Mouse (Mus musculus): ENCODE measurements at regions not wholly inside any gene's neighbourhood (a gene's known extent, or its start where the extent isn't known, plus 50 kb on each side); places are given as distances from the start of the nearest gene placed in this dataset.
A peak's percentile ranks its signal among the peaks of the same experiment; 100 is the strongest.

DNA sequence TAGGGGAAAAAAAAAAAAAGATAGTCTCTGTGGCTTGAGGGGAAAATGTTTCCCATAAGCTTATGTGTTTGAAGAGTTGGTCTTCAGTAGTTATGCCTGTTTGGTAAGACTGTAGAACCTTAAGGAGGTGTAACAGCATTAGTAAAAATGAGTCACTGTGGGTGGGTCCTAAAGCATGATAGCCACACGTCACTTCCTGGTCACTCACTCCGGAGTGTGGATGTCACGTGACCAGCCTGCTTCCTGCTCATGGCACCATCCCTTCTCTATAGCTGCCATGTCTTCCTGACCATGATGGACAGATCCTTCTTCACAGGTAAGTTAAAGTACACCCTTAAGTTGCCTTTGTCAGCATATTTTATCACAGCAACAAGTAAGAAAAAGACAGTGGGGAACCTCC is 170.0 kb upstream of the Pitrm1 start:
- no peak for DNase-seq (ENCODE audit: low read depth, low spot score)

DNA sequence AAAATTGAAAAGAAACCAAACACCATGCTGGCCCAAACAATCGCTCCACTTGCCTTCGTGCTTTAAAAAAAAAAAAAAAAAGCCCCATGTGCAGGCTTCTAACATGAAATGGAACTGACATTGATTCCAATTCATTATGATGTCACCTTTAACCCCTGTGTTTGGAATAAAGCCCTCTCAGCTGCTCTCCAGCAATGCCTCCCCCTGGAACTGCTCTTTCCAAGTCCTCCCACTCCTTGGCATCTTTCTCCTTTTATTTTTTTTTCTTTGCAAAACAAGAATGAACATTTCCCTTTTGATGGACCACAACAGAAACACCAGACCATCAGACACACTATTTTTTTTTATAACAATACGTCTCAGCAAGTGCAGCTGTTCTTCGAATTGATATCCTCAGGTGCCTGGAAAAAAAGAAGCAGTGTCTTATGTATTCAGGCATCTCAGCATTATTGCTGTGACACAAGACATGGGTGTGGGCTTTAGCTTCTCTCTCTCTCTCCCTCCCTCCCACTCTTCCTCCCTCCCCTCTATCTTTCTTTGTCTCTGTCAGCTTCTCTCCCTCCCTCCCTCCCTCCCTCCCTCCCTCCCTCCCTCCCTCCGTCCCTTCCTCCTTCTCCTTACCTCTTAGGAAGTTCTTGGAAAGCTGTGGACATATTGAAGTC is 152.3 kb upstream of the Pitrm1 start:
- DNase-seq (ENCODE audit: low read depth, low spot score): no peak

DNA sequence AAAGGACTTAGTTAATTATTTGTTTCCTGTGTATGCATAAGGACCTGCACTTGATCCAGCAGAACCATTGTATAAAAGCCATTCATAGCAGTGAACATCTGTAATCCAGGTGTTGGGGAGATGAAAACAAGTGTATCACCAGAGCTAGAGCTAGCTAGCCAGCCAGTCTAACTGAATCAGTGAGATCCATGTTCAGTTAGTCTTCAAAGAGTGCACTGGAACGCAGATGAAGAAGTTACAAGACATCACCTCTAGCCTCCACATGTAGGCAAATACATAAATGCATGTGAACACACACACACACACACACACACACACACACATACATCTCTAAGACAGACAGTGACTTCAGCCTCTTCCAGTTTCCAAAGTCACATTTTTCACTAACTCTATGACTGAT is 150.3 kb upstream of the Pitrm1 start:
- DNase-seq (ENCODE audit: low read depth, low spot score): no peak

DNA sequence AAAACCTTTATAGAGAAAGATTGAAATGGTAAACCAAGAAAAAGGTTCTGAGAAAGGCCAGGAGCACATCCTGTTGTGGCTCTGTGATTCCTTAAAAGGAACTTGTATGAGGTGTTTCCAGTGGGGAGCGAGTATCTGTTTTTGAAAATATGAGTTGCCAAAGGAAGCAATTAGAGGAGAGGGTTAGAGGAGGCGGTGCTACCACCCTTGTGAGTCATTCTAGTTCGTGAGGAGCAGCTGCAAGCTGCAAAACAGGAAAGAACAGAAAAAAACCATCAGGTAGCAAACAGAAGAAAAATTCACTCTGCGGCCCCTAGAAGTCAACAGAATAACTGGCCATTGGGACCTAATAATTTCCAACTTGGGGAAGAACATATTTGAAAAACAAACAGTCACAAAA is 116.1 kb upstream of the Pitrm1 start:
- DNase-seq (ENCODE audit: low read depth, low spot score): no peak

DNA sequence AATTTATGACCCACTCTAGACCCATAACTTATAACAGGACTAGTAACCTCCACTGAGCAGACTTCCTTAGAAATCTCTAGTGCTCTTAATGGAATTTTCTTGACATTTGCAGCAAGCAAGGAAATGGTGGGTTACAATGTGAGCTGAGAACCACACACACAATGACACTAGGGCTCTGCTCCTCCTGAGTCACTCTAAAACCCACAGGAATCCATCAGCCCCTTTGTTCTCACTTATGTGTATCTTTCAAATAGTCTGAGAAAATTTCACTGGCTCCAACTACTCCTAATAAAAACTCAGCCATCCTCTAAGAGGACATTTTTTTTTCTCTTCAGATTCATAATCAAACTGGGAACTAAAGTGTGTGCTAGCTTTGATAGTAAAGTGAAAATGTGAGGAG is 101.0 kb upstream of the Pitrm1 start:
- DNase-seq (ENCODE audit: low read depth, low spot score): no peak

DNA sequence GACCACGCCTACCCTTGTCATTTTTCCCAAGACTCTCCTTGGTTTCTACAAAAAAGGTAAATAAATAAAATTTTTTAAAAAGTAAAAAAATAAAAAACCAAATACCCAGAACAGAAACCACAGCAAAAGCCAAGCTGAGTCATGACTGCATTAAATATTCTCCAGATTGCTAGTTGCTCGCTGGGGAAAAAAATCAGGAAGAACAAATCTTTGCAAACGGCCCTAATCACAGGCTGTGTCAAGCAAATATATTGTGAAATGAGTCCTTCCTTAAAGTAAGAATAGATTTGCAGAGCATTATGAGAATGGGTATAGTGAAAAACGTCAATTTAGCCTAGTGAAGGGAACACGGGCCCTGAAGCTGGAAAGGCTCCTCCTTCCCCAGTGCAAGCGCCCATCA is 86.6 kb upstream of the Pitrm1 start:
- no peak for DNase-seq (ENCODE audit: low read depth, low spot score)

DNA sequence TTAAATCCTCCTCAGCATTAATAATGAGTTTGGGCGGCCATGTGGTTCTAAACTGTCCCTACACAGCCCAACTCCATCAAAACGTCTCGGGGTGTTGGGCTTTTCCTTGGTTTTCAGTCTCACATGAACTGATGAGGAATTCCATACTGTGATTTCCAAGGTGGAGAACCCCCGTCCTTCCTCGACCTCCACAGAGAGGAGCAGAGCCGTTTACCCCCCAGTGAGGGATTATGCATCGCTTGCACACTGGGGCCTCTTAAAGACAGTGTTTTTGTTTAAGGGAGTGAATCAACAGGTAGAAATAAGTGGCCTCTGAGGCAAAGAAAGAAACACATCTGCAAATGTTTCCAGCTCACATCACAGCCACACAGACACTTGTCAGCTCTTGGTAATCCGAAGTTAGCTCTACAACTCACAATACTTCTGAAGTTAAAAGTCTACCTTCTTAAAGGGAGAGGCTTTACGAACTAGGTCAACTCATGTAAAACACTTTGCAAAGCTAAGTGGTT is 82.0 kb upstream of the Pitrm1 start:
- DNase-seq (ENCODE audit: low read depth, low spot score): peak; percentile 78

DNA sequence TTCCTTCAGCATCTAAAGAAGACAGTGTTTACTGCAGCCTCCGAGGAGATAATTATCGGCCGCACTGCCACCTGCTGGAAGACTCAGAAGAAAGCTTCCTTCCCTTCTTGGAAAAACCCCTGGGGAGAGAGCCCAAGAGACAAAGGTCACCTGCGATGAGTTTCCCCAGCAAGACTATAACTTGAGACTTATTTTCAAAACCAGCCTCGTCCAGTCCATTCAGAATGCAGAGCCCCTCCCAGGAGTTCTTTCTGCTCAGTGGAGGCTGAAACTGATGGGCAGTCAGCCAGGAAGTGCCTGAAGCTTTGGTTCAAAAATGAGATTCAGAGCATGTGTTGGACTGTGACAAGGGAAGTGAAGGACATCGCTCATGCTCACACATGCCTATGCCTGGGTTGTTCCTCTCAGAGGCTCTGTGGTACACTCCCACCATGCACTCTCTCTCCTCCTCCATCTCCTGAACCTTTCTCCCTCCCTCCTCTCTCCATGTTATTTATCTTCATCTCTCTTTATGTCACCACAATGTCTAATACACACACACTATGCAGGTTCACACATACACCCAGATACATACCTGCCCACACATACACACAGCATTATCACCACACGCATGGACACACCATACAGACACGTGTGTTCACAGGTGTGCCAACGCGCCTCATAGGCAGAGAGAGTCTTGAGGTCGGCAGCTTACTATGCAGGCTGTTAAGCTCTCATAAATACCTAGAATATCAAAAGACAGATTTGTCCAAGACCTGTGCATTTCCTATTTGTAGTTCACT is 78.3 kb upstream of the Pitrm1 start:
- peak; percentile 74 for DNase-seq (ENCODE audit: low read depth, low spot score)

DNA sequence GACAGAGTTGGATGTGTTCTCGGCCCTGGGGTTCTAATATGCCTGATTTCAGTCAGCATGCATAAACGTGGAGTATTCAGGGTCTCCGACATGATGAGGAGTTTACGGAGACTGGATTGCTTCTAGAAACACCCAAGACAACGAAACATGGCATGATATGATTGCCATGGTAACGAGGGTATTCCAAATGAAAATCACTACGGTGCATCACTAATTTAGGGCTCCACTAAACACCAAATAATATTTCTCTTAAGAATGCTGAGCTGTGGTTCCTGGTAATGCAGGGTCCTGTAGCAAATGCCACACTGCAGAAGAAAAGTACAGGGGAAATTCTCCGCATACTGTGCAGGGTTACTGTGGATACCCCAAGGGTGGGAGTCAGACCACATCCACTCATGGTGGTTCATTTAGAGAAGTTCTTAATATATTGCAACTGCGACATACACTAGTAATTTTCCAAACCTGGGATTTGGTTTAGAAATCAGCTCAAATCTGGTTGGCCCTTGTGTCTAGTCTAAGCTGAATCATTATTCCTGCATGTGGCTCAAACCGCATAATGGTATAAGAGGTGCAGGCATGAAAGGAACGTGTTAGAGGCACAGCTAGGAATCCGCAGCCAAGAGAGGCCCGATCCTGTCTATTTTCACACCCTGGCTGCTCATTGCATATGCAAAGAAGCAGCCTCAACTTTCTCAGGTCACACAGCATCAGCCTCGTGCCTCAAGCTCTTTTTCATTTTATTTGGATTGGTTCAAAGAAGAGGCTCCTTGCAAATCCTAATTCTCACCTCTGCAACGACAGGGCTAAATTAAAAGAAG is 77.5 kb upstream of the Pitrm1 start:
- DNase-seq (ENCODE audit: low read depth, low spot score): peak; percentile 30

DNA sequence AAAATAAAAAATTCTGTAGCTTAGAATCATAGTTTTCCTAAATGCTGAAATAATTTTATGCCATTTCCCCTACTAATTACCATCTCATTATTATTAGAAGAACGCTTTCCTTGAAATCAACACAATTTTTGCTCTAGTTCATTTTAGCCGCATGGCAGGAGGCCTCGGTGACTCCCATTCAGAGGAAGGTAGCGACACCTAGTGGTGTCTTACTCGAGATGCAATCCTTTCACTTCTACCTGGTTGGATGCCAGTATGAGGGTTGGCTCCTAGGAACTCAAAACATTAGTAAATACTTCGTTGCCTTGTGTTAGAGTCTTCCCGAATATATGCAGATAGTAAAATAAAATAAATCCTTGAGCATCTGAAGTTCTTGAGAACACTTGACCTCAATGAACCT is 76.3 kb upstream of the Pitrm1 start:
- DNase-seq (ENCODE audit: low read depth, low spot score): peak; percentile 73

DNA sequence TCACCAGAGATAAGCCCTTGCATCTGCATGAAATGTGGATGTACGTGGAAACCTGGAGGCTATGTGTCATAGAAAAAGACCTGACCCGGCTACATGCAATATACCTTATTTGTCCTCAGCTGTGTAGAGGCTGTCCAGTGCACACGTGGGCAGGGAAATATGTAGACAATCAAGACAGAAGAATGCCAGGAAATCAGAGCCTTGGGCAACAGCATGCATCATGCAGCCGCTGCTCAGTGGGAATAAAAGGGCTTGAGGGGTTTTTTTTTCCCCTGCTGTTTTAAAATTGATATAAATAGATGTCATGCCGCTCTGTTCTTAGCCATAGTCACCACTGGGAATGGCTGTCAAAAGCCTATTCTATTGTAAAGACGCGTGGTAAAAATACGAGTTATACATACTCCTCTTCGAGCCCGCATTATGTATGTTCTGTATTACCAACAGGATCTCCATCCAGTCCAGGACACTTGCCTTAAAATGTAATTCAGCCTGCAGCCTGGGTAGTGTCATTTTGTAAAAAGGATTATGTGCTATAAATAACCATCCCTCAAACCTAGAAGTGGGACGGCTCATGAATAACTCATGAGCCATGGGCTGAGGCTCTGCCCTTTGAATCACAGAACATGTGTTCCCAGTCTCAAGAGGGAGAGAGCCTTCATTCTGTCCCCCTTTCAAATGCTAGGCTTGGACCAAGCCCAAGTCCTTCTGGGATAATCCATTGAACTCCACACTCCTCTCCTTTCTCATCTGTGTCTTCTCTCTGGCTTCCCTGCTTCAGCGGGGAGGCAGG is 74.4 kb upstream of the Pitrm1 start:
- DNase-seq (ENCODE audit: low read depth, low spot score): no peak

DNA sequence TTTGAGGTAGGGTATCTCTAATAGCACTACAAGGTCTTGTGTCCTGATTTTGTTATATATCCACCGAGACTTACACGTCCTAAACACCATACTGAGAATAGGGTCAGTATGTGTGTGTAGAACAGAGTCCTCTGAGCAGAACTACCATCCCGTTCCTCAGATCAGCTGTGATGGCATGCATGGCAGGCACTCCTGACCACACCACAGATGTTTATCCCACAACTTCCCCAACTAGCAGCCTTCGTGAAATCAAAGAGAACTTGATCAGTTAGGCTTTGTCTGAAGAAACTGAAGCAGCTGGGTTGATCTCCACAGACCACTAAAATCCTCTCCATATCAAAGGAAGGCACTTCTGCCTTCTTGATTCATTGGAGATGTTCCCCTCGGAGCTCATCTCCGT is 68.3 kb upstream of the Pitrm1 start:
- DNase-seq (ENCODE audit: low read depth, low spot score): no peak

DNA sequence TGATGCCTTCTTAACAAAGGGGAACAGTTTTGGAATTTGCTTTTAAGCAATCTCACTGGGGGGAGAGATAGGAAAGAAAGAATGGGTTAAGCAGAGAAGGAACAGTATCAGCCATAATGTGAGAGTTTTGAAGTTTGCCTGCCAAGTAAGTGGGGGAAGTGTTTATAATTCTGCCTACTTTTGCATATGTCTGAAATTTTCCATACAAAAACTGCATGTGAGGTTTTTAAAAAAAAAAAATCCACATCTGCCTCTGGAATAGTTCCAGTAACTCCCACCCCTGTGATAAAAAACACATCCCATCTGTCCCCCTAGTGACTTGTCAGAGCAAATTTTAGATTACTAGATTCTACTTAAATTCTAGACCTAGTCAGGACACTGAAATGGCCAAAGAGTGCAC is 63.5 kb upstream of the Pitrm1 start:
- DNase-seq (ENCODE audit: low read depth, low spot score): no peak

DNA sequence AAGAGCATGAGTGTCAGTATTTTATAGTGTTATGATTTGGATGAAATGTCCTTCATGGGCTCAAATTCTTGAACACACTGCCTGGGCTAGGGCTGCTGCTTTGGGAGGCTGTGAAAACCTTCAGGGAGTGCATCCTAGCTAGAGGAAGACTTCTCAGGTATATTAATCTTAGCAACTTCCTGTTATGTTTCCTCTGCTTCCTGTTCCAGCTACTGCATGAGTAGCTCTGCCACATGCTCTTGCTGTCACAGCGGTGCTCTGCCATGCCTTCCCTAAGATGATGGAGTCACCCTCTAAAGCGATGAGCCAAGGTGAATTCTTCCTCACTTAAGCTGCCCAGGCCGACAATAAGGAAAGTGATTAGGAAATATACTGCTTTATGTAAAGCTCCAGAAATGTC is 60.1 kb upstream of the Pitrm1 start:
- no peak for DNase-seq (ENCODE audit: low read depth, low spot score)

DNA sequence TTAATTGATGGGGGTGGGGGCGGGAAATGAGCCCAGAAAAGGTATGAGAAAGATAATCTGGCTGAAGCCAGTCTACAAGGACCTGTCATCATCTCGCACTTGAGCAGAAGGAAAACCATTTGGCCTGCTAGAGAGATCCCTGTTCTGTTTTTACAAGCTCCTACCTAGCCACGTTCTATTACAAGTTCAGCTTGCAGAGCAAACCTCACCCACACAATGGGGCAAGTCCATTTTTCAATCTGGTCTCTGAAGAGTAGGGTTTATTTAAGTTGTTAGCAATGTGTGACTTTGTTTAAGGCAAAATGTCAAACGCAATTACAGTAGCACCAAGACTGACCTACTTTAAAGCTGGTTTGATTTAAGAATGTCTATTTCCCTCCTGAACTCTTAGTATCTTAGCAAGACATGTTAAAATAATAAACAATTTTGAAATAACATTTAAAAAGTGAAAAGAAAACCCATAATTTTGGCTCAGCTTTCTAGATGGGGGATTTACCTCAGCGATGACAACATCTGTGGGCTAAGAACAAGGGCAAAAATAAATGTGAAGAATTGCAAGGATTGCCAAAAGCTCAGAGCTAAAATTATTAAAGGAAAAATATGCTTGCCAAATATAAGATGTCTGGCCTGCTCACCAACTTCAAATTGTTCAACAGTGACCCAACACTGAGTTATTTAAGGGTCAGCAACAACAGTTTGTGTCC is 54.9 kb upstream of the Pitrm1 start:
- no peak for DNase-seq (ENCODE audit: low read depth, low spot score)

All from R1 (cell line).